Mouse (Mus musculus) C2C12 (cell line): ENCODE data around the gene Eif1.

Source experiments
- CEBPB ChIP-seq: IDR thresholded peaks from one replicate; pipeline ENCODE4 v1.6.1; 2011; ENCODE audit warnings: low read depth, mild to moderate bottlenecking, control low read depth, moderate library complexity
- CTCF ChIP-seq: IDR thresholded peaks from one replicate; pipeline ENCODE4 v1.5.1; 2011; ENCODE audit not compliant: control insufficient read depth, insufficient read depth, insufficient read length

DNA sequence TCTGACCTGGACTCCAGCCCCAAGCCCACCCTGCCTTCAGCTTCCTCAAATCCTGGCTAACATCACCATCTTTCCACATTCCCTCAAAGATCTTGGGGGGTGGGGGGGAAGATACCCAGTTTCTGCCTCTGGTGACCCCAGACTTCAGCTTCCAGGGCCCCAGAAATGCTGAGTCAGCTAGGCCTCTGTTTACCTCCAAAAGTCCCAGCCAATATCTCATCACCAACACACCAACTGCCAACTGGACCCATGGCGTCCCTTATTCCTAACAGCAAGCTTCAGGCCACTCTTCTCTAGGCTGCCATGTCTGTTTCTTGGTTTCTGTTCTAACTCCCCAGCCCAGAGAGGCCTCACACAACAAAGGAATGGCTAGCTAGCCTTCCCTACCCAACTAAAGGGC, 47.8 kb upstream of the Eif1 start:
- TF ChIP-seq CTCF (no peak), CEBPB (no peak)
